Mouse (Mus musculus) intestine, postnatal 0 days (tissue): ENCODE measurements around the gene Serpinb9b. TPM values are rescaled to one million over a fixed set of nuclear protein-coding genes. Genes with fewer than 3 reads are reported as not detected.

Experiments used
- ATAC-seq: fragments of 200-750 bp; cut with Nextera tagmentation; 2 replicates; pipeline ENCODE4 v1.8.0; 2017; ENCODE audit warnings: mild to moderate bottlenecking, moderate TSS enrichment, moderate library complexity
- H3K27ac ChIP-seq: fragments of 300-500 bp; sonication (generic); 2 replicates; pipeline ENCODE4 v1.5.1; 2014; ENCODE audit warnings: mild to moderate bottlenecking, low read depth, low read length, moderate library complexity
- H3K27me3 ChIP-seq: fragments of 300-500 bp; sonication (generic); replicated peaks from 2 replicates; pipeline ENCODE4 v1.6.1; 2014; ENCODE audit warnings: low read length, mixed read lengths; ENCODE audit not compliant: control insufficient read depth, insufficient read depth
- H3K36me3 ChIP-seq: fragments of 300-500 bp; sonication (generic); 2 replicates; pipeline ENCODE4 v1.6.1; 2014; ENCODE audit warnings: mild to moderate bottlenecking, moderate library complexity; ENCODE audit not compliant: control insufficient read depth, insufficient read depth
- H3K4me1 ChIP-seq: fragments of 300-500 bp; sonication (generic); replicated peaks from 2 replicates; pipeline ENCODE4 v1.6.1; 2014; ENCODE audit warnings: antibody characterized with exemption, low read length, mixed read lengths; ENCODE audit not compliant: control insufficient read depth, insufficient read depth
- H3K4me2 ChIP-seq: fragments of 300-500 bp; sonication (generic); replicated peaks from 2 replicates; pipeline ENCODE4 v1.6.1; 2014; ENCODE audit warnings: low read depth, mild to moderate bottlenecking, moderate library complexity
- H3K4me3 ChIP-seq: fragments of 300-500 bp; sonication (generic); 2 replicates; pipeline ENCODE4 v1.5.1; 2014; ENCODE audit warnings: low read depth, low read length
- H3K9ac ChIP-seq: fragments of 300-500 bp; sonication (generic); 2 replicates; pipeline ENCODE4 v1.6.1; 2014; ENCODE audit warnings: mild to moderate bottlenecking, low read depth, low read length
- H3K9me3 ChIP-seq: fragments of 300-500 bp; sonication (generic); 2 replicates; pipeline ENCODE4 v1.6.1; 2016; ENCODE audit warnings: mixed run types; ENCODE audit not compliant: control insufficient read depth
- CTCF ChIP-seq: sonication (generic); IDR thresholded peaks from 2 replicates; pipeline ENCODE4 v1.5.1; 2016; ENCODE audit warnings: low read depth, mild to moderate bottlenecking, control low read depth, antibody characterized with exemption, moderate library complexity
- WGBS: fragments of 180-500 bp; shearing (Covaris S2); extraction: QIAGEN DNeasy Blood & Tissue Kit; methylation state at CpG from one replicate; pipeline ENCODE4 v1.1.7; 2014; 5-methylcytosine and 5-hydroxymethylcytosine counted together
- polyA plus RNA-seq: library from polyadenylated mRNA; unstranded; fragments of >200 nt; fragmentation: Nextera tagmentation; extraction: Ambion mirVana; gene quantifications from 2 replicates; pipeline ENCODE4 v1.2.1, GENCODE M21; 2015

Gene Serpinb9b
- 1.5 and 1.9 TPM in 2 replicates for polyA plus RNA-seq

DNA sequence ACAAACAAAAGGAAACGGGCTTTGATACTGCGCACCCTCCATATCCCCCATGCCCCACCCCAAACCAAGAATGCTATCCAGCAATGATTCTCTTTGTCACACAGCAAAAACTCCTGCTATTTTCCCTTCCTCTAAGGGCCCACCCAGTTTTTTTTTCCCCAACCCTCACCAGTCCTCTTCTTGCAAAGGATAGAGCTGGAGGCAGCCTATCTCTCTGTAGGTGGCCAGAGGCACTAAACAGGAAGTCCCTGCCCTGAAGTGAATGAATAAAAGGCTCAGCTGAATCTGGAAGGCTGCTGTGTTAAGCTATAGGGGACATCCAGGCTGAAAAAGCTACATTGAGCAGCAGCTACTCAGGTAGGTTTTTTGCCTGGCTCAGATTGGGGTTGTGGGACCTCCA, at the start of gene Serpinb9b:
Gene Serpinb9b (plus strand): TSS at position 173 of the 400 bp plus-strand sequence.
- no peak for ATAC-seq
- H3K9ac ChIP-seq, result no peak within 1 kb of the TSS
- H3K27ac ChIP-seq, result no peak within 1 kb of the TSS
- no peaks in the 10 kb centered on the region for H3K27me3 ChIP-seq
- H3K9me3 ChIP-seq, result no peaks in the 10 kb centered on the region
- H3K36me3 ChIP-seq, result no peaks in the 10 kb centered on the region
- H3K4me1 ChIP-seq, result no peaks in the 10 kb centered on the region
- 87% methylated on average over 2 of the region's 2 CpGs for WGBS
- no peak for TF ChIP-seq CTCF
- H3K4me3 ChIP-seq, result no peak within 1 kb of the TSS
- no peak within 1 kb of the TSS for H3K4me2 ChIP-seq

- no peaks in the 10 kb centered on the region for H3K4me1 ChIP-seq
- no peak overlapping the region for H3K27ac ChIP-seq
- H3K27me3 ChIP-seq, result no peaks in the 10 kb centered on the region
- no peaks in the 10 kb centered on the region for H3K9me3 ChIP-seq
- no peak for TF ChIP-seq CTCF
- H3K36me3 ChIP-seq, result no peaks in the 10 kb centered on the region
- no peak overlapping the region for H3K4me3 ChIP-seq
- H3K4me2 ChIP-seq, result no peak overlapping the region
- H3K9ac ChIP-seq, result no peak overlapping the region
- no peak for ATAC-seq
- 78% methylated on average over 4 of the region's 4 CpGs for WGBS
These were observed 44.6 kb upstream of the Serpinb9b start for GRCm38 (mm10) chr13:32982556-32983042.

- Histone ChIP-seq H3K9me3 (no peaks in the 10 kb centered on the region), H3K4me1 (no peaks in the 10 kb centered on the region), H3K4me2 (no peak overlapping the region), H3K9ac (no peak overlapping the region), H3K27me3 (no peaks in the 10 kb centered on the region), H3K4me3 (no peak overlapping the region), H3K27ac (no peak overlapping the region), H3K36me3 (no peaks in the 10 kb centered on the region)
- TF ChIP-seq CTCF, result no peak
- ATAC-seq, result no peak
These were observed 41.0 kb upstream of the Serpinb9b start for GRCm38 (mm10) chr13:32986256-32986655.

- Histone ChIP-seq H3K4me3 (no peak overlapping the region), H3K9me3 (no peaks in the 10 kb centered on the region), H3K9ac (no peak overlapping the region), H3K27ac (no peak overlapping the region), H3K36me3 (no peaks in the 10 kb centered on the region), H3K4me2 (no peak overlapping the region), H3K4me1 (no peaks in the 10 kb centered on the region), H3K27me3 (no peaks in the 10 kb centered on the region)
- 21% methylated on average over 10 of the region's 10 CpGs for WGBS
- TF ChIP-seq CTCF, result no peak
- ATAC-seq, result no peak
These were observed 33.9 kb upstream of the Serpinb9b start for GRCm38 (mm10) chr13:32993152-32993893.

- Histone ChIP-seq H3K36me3 (no peaks in the 10 kb centered on the region), H3K4me2 (no peak overlapping the region), H3K4me1 (no peaks in the 10 kb centered on the region), H3K9me3 (no peaks in the 10 kb centered on the region), H3K27me3 (no peaks in the 10 kb centered on the region), H3K4me3 (no peak overlapping the region), H3K27ac (no peak overlapping the region), H3K9ac (no peak overlapping the region)
- 73% methylated on average over 2 of the region's 2 CpGs for WGBS
- TF ChIP-seq CTCF, result no peak
- ATAC-seq, result no peak
These were observed 33.3 kb upstream of the Serpinb9b start for GRCm38 (mm10) chr13:32993894-32994242.

- Histone ChIP-seq H3K4me1 (no peaks in the 10 kb centered on the region), H3K36me3 (no peaks in the 10 kb centered on the region), H3K27me3 (no peaks in the 10 kb centered on the region), H3K4me3 (no peak overlapping the region), H3K27ac (no peak overlapping the region), H3K9me3 (no peaks in the 10 kb centered on the region), H3K4me2 (no peak overlapping the region), H3K9ac (no peak overlapping the region)
- TF ChIP-seq CTCF, result no peak
- 66% methylated on average over 4 of the region's 4 CpGs for WGBS
- ATAC-seq, result no peak
These were observed 32.2 kb upstream of the Serpinb9b start for GRCm38 (mm10) chr13:32995051-32995450.
